ENCODE assay signal across 9 mouse cellular contexts in genomic region chr11:77791752-77792565, GRCm38 (mm10). TPM values are rescaled to one million over a fixed set of nuclear protein-coding genes. Genes with fewer than 3 reads are reported as not detected.
A peak's percentile ranks its signal among the peaks of the same experiment; 100 is the strongest.
DNase-seq lines count a peak whose midpoint lies in the region; ATAC-seq and TF ChIP-seq lines count a peak whose summit lies in the region.
"Had no signal": no experiment of that assay in that cellular context is flagged by ENCODE, and none has a peak within 500 bp of the region (broad histone marks: within the 10 kb centered on the region; RNA-seq: fewer than 3 reads in every experiment).

No protein-coding gene starts in this region.

- no peaks in the 10 kb centered on the region for H3K36me3 ChIP-seq in forebrain, postnatal 0 days (ENCODE audit: insufficient read depth)
- no peaks in the 10 kb centered on the region for H3K36me3 ChIP-seq in kidney, adult 2 months (ENCODE audit: control insufficient read depth, insufficient read depth, low read length)
- H3K36me3 ChIP-seq in lung, embryonic 15.5 days = no peaks in the 10 kb centered on the region
- H3K36me3 ChIP-seq in stomach, embryonic 16.5 days (ENCODE audit: control insufficient read depth, insufficient read depth, low read length) = no peaks in the 10 kb centered on the region

- H3K27me3 ChIP-seq in forebrain, postnatal 0 days (ENCODE audit: insufficient read depth, low read length) = no peaks in the 10 kb centered on the region
- no peaks in the 10 kb centered on the region for H3K27me3 ChIP-seq in kidney, adult 2 months (replicated peaks; ENCODE audit: control insufficient read depth, insufficient read depth, low read length)
- H3K27me3 ChIP-seq in lung, embryonic 15.5 days = no peaks in the 10 kb centered on the region
- H3K27me3 ChIP-seq in stomach, embryonic 16.5 days (ENCODE audit: control insufficient read depth, insufficient read depth, low read length) = no peaks in the 10 kb centered on the region

- peak; percentile 71 for DNase-seq in cerebellum, adult 9-11 months
- peak; percentile 33 for DNase-seq in NIH3T3 (ENCODE audit: low read depth)
- DNase-seq in forebrain, postnatal 0 days = no peak
- peak; percentile 91 for DNase-seq in kidney, adult 2 months
- DNase-seq in layer of hippocampus, postnatal 36 days = no peak

- H3K4me2 ChIP-seq in forebrain, postnatal 0 days (ENCODE audit: low read depth) = no peak overlapping the region
- H3K4me2 ChIP-seq in lung, embryonic 15.5 days = peak overlapping the region; percentile 74; the same call in 1 of the 2 replicates
- H3K4me2 ChIP-seq in stomach, embryonic 16.5 days (ENCODE audit: low read depth, low read length) = no peak overlapping the region

- H3K4me1 ChIP-seq in forebrain, postnatal 0 days (ENCODE audit: insufficient read depth) = peaks cover 5% of the 10 kb centered on the region; the same call in 1 of the 2 replicates
- H3K4me1 ChIP-seq in kidney, adult 2 months (ENCODE audit: control insufficient read depth, insufficient read depth, low read length) = peaks cover 31% of the 10 kb centered on the region
- H3K4me1 ChIP-seq in lung, embryonic 15.5 days = peaks cover 45% of the 10 kb centered on the region
- peaks cover 27% of the 10 kb centered on the region for H3K4me1 ChIP-seq in stomach, embryonic 16.5 days (ENCODE audit: control insufficient read depth, insufficient read depth, low read length)

- peak overlapping the region; percentile 78 for H3K27ac ChIP-seq in forebrain, postnatal 0 days (ENCODE audit: low read depth, low read length)
- H3K27ac ChIP-seq in kidney, adult 2 months (ENCODE audit: insufficient read depth, low read depth, low read length) = peak overlapping the region; percentile 84
- peak overlapping the region; percentile 93 for H3K27ac ChIP-seq in lung, embryonic 15.5 days
- H3K27ac ChIP-seq in stomach, embryonic 16.5 days (ENCODE audit: low read length) = peak overlapping the region; percentile 66
- H3K27ac ChIP-seq: macrophage had no signal

- peak overlapping the region; percentile 6; the same call in 1 of the 2 replicates for H3K9ac ChIP-seq in forebrain, postnatal 0 days
- no peak overlapping the region for H3K9ac ChIP-seq in lung, embryonic 15.5 days
- peak overlapping the region; percentile 31; the same call in 1 of the 2 replicates for H3K9ac ChIP-seq in stomach, embryonic 16.5 days (ENCODE audit: low read length)

- WGBS in forebrain, postnatal 0 days = 20% methylated on average over 12 of the region's 12 CpGs
- WGBS in kidney, adult 2 months = 31% methylated on average over 12 of the region's 12 CpGs
- 28% methylated on average over 12 of the region's 12 CpGs for WGBS in lung, embryonic 15.5 days
- 46% methylated on average over 12 of the region's 12 CpGs for WGBS in stomach, embryonic 16.5 days

- no peak for TF ChIP-seq CTCF in forebrain, postnatal 0 days (IDR thresholded peaks at IDR 0.05; ENCODE audit: low read depth)
- no peak for TF ChIP-seq CTCF in kidney, adult 2 months (conservative IDR thresholded peaks at IDR 0.05; ENCODE audit: insufficient read depth, insufficient read length, low read depth, low read length)

- no peak overlapping the region for H3K4me3 ChIP-seq in forebrain, postnatal 0 days (ENCODE audit: low read depth, low read length)
- H3K4me3 ChIP-seq in kidney, adult 2 months (ENCODE audit: insufficient read depth, low read depth, low read length) = no peak overlapping the region
- H3K4me3 ChIP-seq in lung, embryonic 15.5 days = no peak overlapping the region
- no peak overlapping the region for H3K4me3 ChIP-seq in stomach, embryonic 16.5 days (replicated peaks; ENCODE audit: low read length)

- no peak for TF ChIP-seq POLR2A in kidney, adult 2 months (IDR thresholded peaks at IDR 0.05; ENCODE audit: low read depth, low read length)

- no peaks in the 10 kb centered on the region for H3K9me3 ChIP-seq in forebrain, postnatal 0 days (ENCODE audit: low read length)
- no peaks in the 10 kb centered on the region for H3K9me3 ChIP-seq in lung, embryonic 15.5 days
- H3K9me3 ChIP-seq in stomach, embryonic 16.5 days (replicated peaks; ENCODE audit: control insufficient read depth, low read length) = no peaks in the 10 kb centered on the region

- ATAC-seq in cerebellum, adult (ENCODE audit: insufficient number of reproducible peaks, low FRiP score, low TSS enrichment) = no peak
- no peak for ATAC-seq in forebrain, postnatal 0 days
- peak; percentile 71 for ATAC-seq in lung, embryonic 15.5 days (ENCODE audit: borderline replicate concordance, extremely low read depth, low FRiP score, low TSS enrichment)
- ATAC-seq in stomach, embryonic 16.5 days (ENCODE audit: insufficient read depth, low FRiP score) = no peak

RNA-seq across cellular contexts. Expression of gene Gm10277, which starts 4.4 kb away (rescaled TPM):
- total RNA-seq in forebrain, postnatal 0 days (2014; rRNA removed) = not detected in 2 replicates
- 0.29 TPM in 1 of 2 replicates, not detected in the other for polyA plus RNA-seq in forebrain, postnatal 0 days (2015; fragmentation: Nextera tagmentation; extraction: Ambion mirVana)
- 0.04 TPM in 1 of 2 replicates, not detected in the other for polyA plus RNA-seq in kidney, adult 2 months (2012; rRNA removed)
- 0.94 and 1.5 TPM in 2 replicates for polyA plus RNA-seq in lung, embryonic 15.5 days (2015; fragmentation: Nextera tagmentation; extraction: Ambion mirVana)
- polyA plus RNA-seq in stomach, embryonic 16.5 days (2015; fragmentation: Nextera tagmentation; extraction: Ambion mirVana) = 1.2 and 1.4 TPM in 2 replicates
- not detected for total RNA-seq in layer of hippocampus, postnatal 36 days (2021)
- polyA plus RNA-seq: macrophage had no signal

RNA-seq across cellular contexts. Expression of gene Myo18a, which starts 28.9 kb away (rescaled TPM):
- 67.5 and 85.2 TPM in 2 replicates for total RNA-seq in forebrain, postnatal 0 days (2014; rRNA removed)
- 23.9 and 33.8 TPM in 2 replicates for polyA plus RNA-seq in forebrain, postnatal 0 days (2015; fragmentation: Nextera tagmentation; extraction: Ambion mirVana)
- polyA plus RNA-seq in kidney, adult 2 months (2012; rRNA removed) = 92.0 and 93.1 TPM in 2 replicates
- polyA plus RNA-seq in lung, embryonic 15.5 days (2015; fragmentation: Nextera tagmentation; extraction: Ambion mirVana) = 37.8 and 46.2 TPM in 2 replicates
- polyA plus RNA-seq in stomach, embryonic 16.5 days (2015; fragmentation: Nextera tagmentation; extraction: Ambion mirVana) = 44.9 and 46.0 TPM in 2 replicates
- total RNA-seq in layer of hippocampus, postnatal 36 days (2021) = 100 to 1,000 TPM; 136 to 158 TPM

Comparison
In these comparisons a context has a peak if more than half of its experiments do, and no peak if none do; other contexts are left out.
1. DNase-seq: peak in cerebellum, adult 9-11 months (single experiment), NIH3T3 (single experiment) and kidney, adult 2 months (single experiment); none in forebrain, postnatal 0 days (single experiment) and layer of hippocampus, postnatal 36 days (0 of 2).
2. Peak in every context shown above with its lines, with median percentiles within 50 percentile points of each other: H3K27ac ChIP-seq.